Mouse (Mus musculus) heart, postnatal 0 days (tissue): ENCODE data around the gene Sypl.

ENCODE experiments used
- CTCF ChIP-seq: IDR thresholded peaks from 2 replicates; pipeline ENCODE4 v1.5.1; 2016; ENCODE audit warnings: antibody characterized with exemption, control low read depth, low read depth
- EP300 ChIP-seq: IDR thresholded peaks from 2 replicates; pipeline ENCODE4 v1.6.1; 2016; ENCODE audit warnings: antibody characterized with exemption, low read depth

- TF ChIP-seq EP300, result no peak
- no peak for TF ChIP-seq CTCF
Observed at GRCm38 (mm10) chr12:32930566-32930965, 23.1 kb upstream of the Sypl start.
